Mouse (Mus musculus): Measurements from ENCODE around the gene Timm29.

The Timm29 gene

GRCm38 (mm10) chr9:21592703-21593121 lies at the start of gene Timm29, which contains the start of gene Yipf2:
TSS of gene Timm29 (plus strand) at chr9:21592722.
TSS of gene Yipf2 (minus strand) at chr9:21592828.
- DNase-seq, result peak; percentile 97

- peak; percentile 12 for DNase-seq
These were observed 47.1 kb upstream of the Timm29 start for GRCm38 (mm10) chr9:21545351-21545915.

- peak; percentile 99 for DNase-seq
These were observed 46.4 kb upstream of the Timm29 start for GRCm38 (mm10) chr9:21545916-21546788.

GRCm38 (mm10) chr9:21546789-21547074 lies 45.8 kb upstream of the Timm29 start, which contains the start of gene Carm1:
TSS of gene Carm1 (plus strand) at chr9:21546894.
- DNase-seq, result no peak

- peak; percentile 59 for DNase-seq
These were observed 45.2 kb upstream of the Timm29 start for GRCm38 (mm10) chr9:21547075-21547941.

GRCm38 (mm10) chr9:21551049-21551448 lies 41.5 kb upstream of the Timm29 start:
- no peak for DNase-seq

GRCm38 (mm10) chr9:21553607-21554273 lies 38.8 kb upstream of the Timm29 start:
- DNase-seq, result no peak

GRCm38 (mm10) chr9:21555198-21555742 lies 37.3 kb upstream of the Timm29 start:
- no peak for DNase-seq

GRCm38 (mm10) chr9:21556996-21557395 lies 35.5 kb upstream of the Timm29 start:
- peak; percentile 7 for DNase-seq

GRCm38 (mm10) chr9:21557556-21557955 lies 35.0 kb upstream of the Timm29 start:
- DNase-seq, result no peak

GRCm38 (mm10) chr9:21558366-21558765 lies 34.2 kb upstream of the Timm29 start:
- DNase-seq, result peak; percentile 25

GRCm38 (mm10) chr9:21559151-21559550 lies 33.4 kb upstream of the Timm29 start:
- DNase-seq, result no peak

GRCm38 (mm10) chr9:21564420-21564819 lies 28.1 kb upstream of the Timm29 start:
- DNase-seq, result peak; percentile 21

GRCm38 (mm10) chr9:21565004-21565586 lies 27.4 kb upstream of the Timm29 start:
- DNase-seq, result no peak

- DNase-seq, result no peak
These were observed 26.0 kb upstream of the Timm29 start for GRCm38 (mm10) chr9:21566538-21566937.

- no peak for DNase-seq
These were observed 25.5 kb upstream of the Timm29 start for GRCm38 (mm10) chr9:21567051-21567450.

GRCm38 (mm10) chr9:21568657-21569255 lies 23.8 kb upstream of the Timm29 start:
- DNase-seq, result no peak

- no peak for DNase-seq
These were observed 18.3 kb upstream of the Timm29 start for GRCm38 (mm10) chr9:21574012-21574801.

- no peak for DNase-seq
These were observed 17.3 kb upstream of the Timm29 start for GRCm38 (mm10) chr9:21575253-21575652.

GRCm38 (mm10) chr9:21576286-21576685 lies 16.2 kb upstream of the Timm29 start:
- DNase-seq, result no peak

GRCm38 (mm10) chr9:21578226-21578625 lies 14.3 kb upstream of the Timm29 start:
- no peak for DNase-seq

All from lung, postnatal 36 days (tissue).